Mouse (Mus musculus) MEL (cell line): ENCODE data around the gene Ints4. TPM values are rescaled to one million over a fixed set of nuclear protein-coding genes. Genes with fewer than 3 reads are reported as not detected.

Source experiments
- DNase-seq: peaks from one replicate; pipeline ENCODE4 v3.0.0; 2011; ENCODE audit warnings: low read depth, low spot score
- H3K27ac ChIP-seq: 2 replicates; pipeline ENCODE4 v1.5.1; 2012; ENCODE audit warnings: low read depth, mild to moderate bottlenecking, control low read depth, low read length, moderate library complexity; ENCODE audit not compliant: control insufficient read depth
- H3K27me3 ChIP-seq, 2 experiments: fragments of 150-350 bp in 1 of 2; sonication (generic) in 1 of 2; 2 replicates each; pipeline ENCODE4 v1.6.1; 2012; ENCODE audit warnings: low read length in 2 of 2, mild to moderate bottlenecking in 2 of 2, improper control_type of control experiment in 1 of 2, moderate library complexity in 1 of 2; ENCODE audit not compliant: insufficient read depth in 2 of 2, control insufficient read depth in 1 of 2
- H3K36me3 ChIP-seq, 2 experiments: 2 replicates each; pipeline ENCODE4 v1.6.1; 2012 to 2014; ENCODE audit warnings: low read length in 2 of 2, improper control_type of control experiment in 1 of 2, inconsistent platforms in 1 of 2, mild to moderate bottlenecking in 1 of 2; ENCODE audit not compliant: insufficient read depth in 2 of 2, control insufficient read depth in 1 of 2
- H3K4me1 ChIP-seq, 2 experiments: fragments of 150-350 bp in 1 of 2; sonication (generic) in 1 of 2; 2 replicates each; pipeline ENCODE4 v1.6.1; 2012; ENCODE audit warnings: low read length in 2 of 2, improper control_type of control experiment in 1 of 2, mild to moderate bottlenecking in 1 of 2; ENCODE audit not compliant: insufficient read depth in 2 of 2, control insufficient read depth in 1 of 2
- H3K4me3 ChIP-seq, 2 experiments: fragments of 150-350 bp in 1 of 2; sonication (generic) in 1 of 2; 2 replicates each; pipeline ENCODE4 v1.5.1; 2012; ENCODE audit warnings: low read depth in 2 of 2, low read length in 2 of 2, mild to moderate bottlenecking in 2 of 2, moderate library complexity in 2 of 2, control low read depth in 1 of 2, improper control_type of control experiment in 1 of 2; ENCODE audit not compliant: control insufficient read depth in 1 of 2, insufficient read depth in 1 of 2
- H3K79me2 ChIP-seq: 2 replicates; pipeline ENCODE4 v1.6.1; 2012; ENCODE audit warnings: mild to moderate bottlenecking, low read length, moderate library complexity; ENCODE audit not compliant: control insufficient read depth, poor library complexity, insufficient read depth
- H3K9ac ChIP-seq: 2 replicates; pipeline ENCODE4 v1.6.1; 2012; ENCODE audit warnings: low read depth, mild to moderate bottlenecking, control low read depth, low read length, moderate library complexity; ENCODE audit not compliant: control insufficient read depth, poor library complexity, severe bottlenecking
- H3K9me3 ChIP-seq: fragments of 150-350 bp; sonication (generic); replicated peaks from 2 replicates; pipeline ENCODE4 v1.6.1; 2012; ENCODE audit warnings: mild to moderate bottlenecking, low read length, improper control_type of control experiment, moderate library complexity; ENCODE audit not compliant: insufficient read depth
- BHLHE40 ChIP-seq: IDR thresholded peaks from 2 replicates; pipeline ENCODE4 v1.6.1; 2012; ENCODE audit warnings: low read depth, mild to moderate bottlenecking, inconsistent platforms, low read length, improper control_type of control experiment, borderline replicate concordance
- CHD2 ChIP-seq: IDR thresholded peaks from 2 replicates; pipeline ENCODE4 v1.6.1; 2011; ENCODE audit warnings: low read length, improper control_type of control experiment
- E2F4 ChIP-seq: IDR thresholded peaks from 2 replicates; pipeline ENCODE4 v1.6.1; 2011; ENCODE audit warnings: low read depth, low read length, improper control_type of control experiment, borderline replicate concordance
- ELF1 ChIP-seq: IDR thresholded peaks from 2 replicates; pipeline ENCODE4 v1.6.1; 2014; ENCODE audit warnings: low read depth, mild to moderate bottlenecking, inconsistent platforms, low read length, improper control_type of control experiment, moderate library complexity
- EP300 ChIP-seq, 2 experiments: IDR thresholded peaks; 2 replicates each; pipeline ENCODE4 v1.6.1; 2011; ENCODE audit warnings: improper control_type of control experiment in 2 of 2, low read length in 2 of 2, low read depth in 1 of 2, mild to moderate bottlenecking in 1 of 2
- GABPA ChIP-seq: IDR thresholded peaks from 2 replicates; pipeline ENCODE4 v1.6.1; 2012; ENCODE audit warnings: low read depth, mild to moderate bottlenecking, inconsistent platforms, low read length, improper control_type of control experiment, moderate library complexity
- GATA1 ChIP-seq: IDR thresholded peaks from 2 replicates; pipeline ENCODE4 v1.6.1; 2011; ENCODE audit warnings: low read depth, low read length, improper control_type of control experiment
- JUND ChIP-seq: IDR thresholded peaks from 2 replicates; pipeline ENCODE4 v1.6.1; 2011; ENCODE audit warnings: low read depth, mild to moderate bottlenecking, improper control_type of control experiment, low read length
- MAFK ChIP-seq: IDR thresholded peaks from 2 replicates; pipeline ENCODE4 v1.6.1; 2011; ENCODE audit warnings: low read depth, mild to moderate bottlenecking, low read length, improper control_type of control experiment, borderline replicate concordance
- MAZ ChIP-seq: IDR thresholded peaks from 2 replicates; pipeline ENCODE4 v1.6.1; 2012; ENCODE audit warnings: low read depth, mild to moderate bottlenecking, inconsistent platforms, low read length, improper control_type of control experiment
- POLR2A ChIP-seq, 2 experiments: IDR thresholded peaks; 2 replicates each; pipeline ENCODE4 v1.6.1; 2011 to 2012; ENCODE audit warnings: low read length in 2 of 2, mild to moderate bottlenecking in 2 of 2, control low read depth in 1 of 2, improper control_type of control experiment in 1 of 2, low read depth in 1 of 2, moderate library complexity in 1 of 2; ENCODE audit not compliant: control insufficient read depth in 1 of 2, insufficient read depth in 1 of 2, poor library complexity in 1 of 2
- POLR2AphosphoS2 ChIP-seq: IDR thresholded peaks from 2 replicates; pipeline ENCODE4 v1.6.1; 2011; ENCODE audit warnings: low read length, improper control_type of control experiment
- POLR2AphosphoS5 ChIP-seq: IDR thresholded peaks from 2 replicates; pipeline ENCODE4 v1.6.1; 2012; ENCODE audit warnings: low read depth, borderline replicate concordance, mild to moderate bottlenecking, inconsistent platforms, low read length, moderate library complexity, mixed read lengths
- RCOR1 ChIP-seq: IDR thresholded peaks from 2 replicates; pipeline ENCODE4 v1.6.1; 2012; ENCODE audit warnings: low read depth, mild to moderate bottlenecking, inconsistent platforms, low read length, improper control_type of control experiment
- SMC3 ChIP-seq: IDR thresholded peaks from 2 replicates; pipeline ENCODE4 v1.6.1; 2011; ENCODE audit warnings: low read depth, low read length, improper control_type of control experiment
- TBP ChIP-seq: IDR thresholded peaks from 2 replicates; pipeline ENCODE4 v1.8.0; 2011; ENCODE audit warnings: low read depth, low read length, improper control_type of control experiment
- ZKSCAN1 ChIP-seq: IDR thresholded peaks from 2 replicates; pipeline ENCODE4 v1.6.1; 2012; ENCODE audit warnings: low read depth, mild to moderate bottlenecking, inconsistent platforms, low read length, improper control_type of control experiment, moderate library complexity
- ZNF384 ChIP-seq: IDR thresholded peaks from 2 replicates; pipeline ENCODE4 v1.6.1; 2012; ENCODE audit warnings: low read depth, mild to moderate bottlenecking, inconsistent platforms, low read length, improper control_type of control experiment
- polyA plus RNA-seq, 2 experiments: library from polyadenylated mRNA; stranded (reverse) in 1 of 2; unstranded in 1 of 2; fragments of >175 nt in 1 of 2; fragments of >200 nt in 1 of 2; gene quantifications; 2 replicates each; pipeline versions ENCODE4 v1.2.1 to v1.2.4; 2012; ENCODE audit warnings: low replicate concordance in 2 of 2, low read depth in 1 of 2; ENCODE audit not compliant: insufficient read length in 2 of 2, insufficient read depth in 1 of 2, missing spikeins in 1 of 2
- total RNA-seq: library from RNA; depleted of rRNA; stranded (reverse); fragments of 300-350 nt; gene quantifications from 2 replicates; pipeline ENCODE4 v1.2.3, GENCODE M21; 2012; rRNA removed

Gene Ints4
- total and polyA plus RNA-seq, 3 experiments, result 53.7 to 73.9 TPM; not detected in 1

- Histone ChIP-seq H3K4me3 (no peak overlapping the region), H3K36me3 (peaks cover 1 to 7% of the 10 kb centered on the region in 2 experiments; a peak in 3 of 4 replicates), H3K4me1 (peaks cover 2 to 5% of the 10 kb centered on the region in 2 experiments; a peak in 3 of 4 replicates), H3K9ac (no peak overlapping the region), H3K79me2 (peaks cover 33% of the 10 kb centered on the region), H3K27me3 (no peaks in the 10 kb centered on the region), H3K9me3 (no peaks in the 10 kb centered on the region), H3K27ac (no peak overlapping the region)
- DNase-seq, result no peak
- TF ChIP-seq BHLHE40 (no peak), EP300 (IDR thresholded peaks at IDR 0.05; ENCODE audit: low read depth in 1 of 2, low read length in 2 of 2) (no peak), ZNF384 (no peak), E2F4 (no peak), JUND (no peak), ZKSCAN1 (no peak), TBP (no peak), MAFK (no peak), GABPA (no peak), POLR2A (IDR thresholded peaks at IDR 0.05; ENCODE audit: control insufficient read depth in 1 of 2, insufficient read depth in 1 of 2, low read depth in 1 of 2, low read length in 2 of 2, poor library complexity in 1 of 2) (no peak), POLR2AphosphoS2 (no peak), RCOR1 (no peak), CHD2 (no peak), SMC3 (no peak), POLR2AphosphoS5 (no peak), MAZ (no peak), ELF1 (no peak)
Observed at GRCm38 (mm10) chr7:97588506-97588905, 107.8 kb downstream of the Ints4 start.

- Histone ChIP-seq H3K27me3 (no peaks in the 10 kb centered on the region), H3K9ac (no peak overlapping the region), H3K36me3 (peaks cover 1 to 6% of the 10 kb centered on the region in 2 experiments; a peak in 3 of 4 replicates), H3K79me2 (peaks cover 21% of the 10 kb centered on the region), H3K9me3 (no peaks in the 10 kb centered on the region), H3K4me1 (peaks cover 2 to 3% of the 10 kb centered on the region in 2 experiments; a peak in 3 of 4 replicates), H3K27ac (no peak overlapping the region), H3K4me3 (no peak overlapping the region)
- DNase-seq, result no peak
- 0 out of 2 replicates have a peak, but pooled peaks have one; percentile 6 for TF ChIP-seq GATA1
- TF ChIP-seq POLR2AphosphoS2, result no peak
Observed at GRCm38 (mm10) chr7:97590488-97590887, 109.7 kb downstream of the Ints4 start.

Other genes with a start within 250 kb of the Ints4 start
- 0.49 and 0.58 TPM in 2 replicates for gene Usp35, start 148.9 kb upstream of the Ints4 start, total RNA-seq
- gene Usp35, start 148.9 kb upstream of the Ints4 start, polyA plus RNA-seq, result 1 to 10 TPM in 1 of 2 experiments, not detected in 1; 2.2 TPM
- gene Kctd21, start 148.6 kb upstream of the Ints4 start, total RNA-seq, result 0.23 and 0.36 TPM in 2 replicates
- gene Kctd21, start 148.6 kb upstream of the Ints4 start, polyA plus RNA-seq, result 1 to 10 TPM in 1 of 2 experiments, not detected in 1; 1.2 TPM
- 8.9 and 9.1 TPM in 2 replicates for gene Alg8, start 109.3 kb upstream of the Ints4 start, total RNA-seq
- gene Alg8, start 109.3 kb upstream of the Ints4 start, polyA plus RNA-seq, result 10 to 100 TPM in 1 of 2 experiments, not detected in 1; 29.0 TPM
- gene Ndufc2, start 81.0 kb upstream of the Ints4 start, total RNA-seq, result 250 and 280 TPM in 2 replicates
- 100 to 1,000 TPM in 1 of 2 experiments, not detected in 1; 242 TPM for gene Ndufc2, start 81.0 kb upstream of the Ints4 start, polyA plus RNA-seq
- gene Thrsp, start 63.2 kb upstream of the Ints4 start, total RNA-seq, result not detected in 2 replicates
- gene Thrsp, start 63.2 kb upstream of the Ints4 start, polyA plus RNA-seq, result under 1 TPM in 1 of 2 experiments, not detected in 1; 0.06 TPM
- gene Kctd14, start 29.6 kb upstream of the Ints4 start, total RNA-seq, result 0.56 and 0.58 TPM in 2 replicates
- under 1 TPM in 1 of 2 experiments, not detected in 1; 0.77 TPM for gene Kctd14, start 29.6 kb upstream of the Ints4 start, polyA plus RNA-seq
- 12.4 and 20.2 TPM in 2 replicates for gene Aamdc, start 98.5 kb downstream of the Ints4 start, total RNA-seq
- 10 to 100 TPM in 1 of 2 experiments, not detected in 1; 16.6 TPM for gene Aamdc, start 98.5 kb downstream of the Ints4 start, polyA plus RNA-seq
- gene Rsf1, start 98.9 kb downstream of the Ints4 start, total RNA-seq, result 11.4 and 12.7 TPM in 2 replicates
- 10 to 100 TPM in 1 of 2 experiments, not detected in 1; 17.4 TPM for gene Rsf1, start 98.9 kb downstream of the Ints4 start, polyA plus RNA-seq
- gene Clns1a, start 215.7 kb downstream of the Ints4 start, total RNA-seq, result 140 and 141 TPM in 2 replicates
- 100 to 1,000 TPM; 119 to 130 TPM for gene Clns1a, start 215.7 kb downstream of the Ints4 start, polyA plus RNA-seq